Mouse (Mus musculus) G1E (cell line): ENCODE measurements around the gene Zfp120. TPM values are rescaled to one million over a fixed set of nuclear protein-coding genes. Genes with fewer than 3 reads are reported as not detected.
"Not testable (repeated sequence)": the region's sequence is repeated elsewhere in the genome, so short reads cannot be mapped to it uniquely, and the experiment has no call there.

Experiments used
- ATAC-seq: 2 replicates; pipeline ENCODE4 v1.8.0; 2016; ENCODE audit warnings: mild to moderate bottlenecking; ENCODE audit not compliant: insufficient number of reproducible peaks, poor library complexity, low FRiP score, severe bottlenecking; ENCODE audit errors: extremely low read depth
- DNase-seq: peaks from one replicate; pipeline ENCODE4 v3.0.0; 2012; ENCODE audit warnings: low spot score
- H3K27me3 ChIP-seq: 2 replicates; pipeline ENCODE4 v1.6.1; 2012; ENCODE audit warnings: mild to moderate bottlenecking, low read length, inconsistent platforms; ENCODE audit not compliant: insufficient read depth
- H3K36me3 ChIP-seq: replicated peaks from 2 replicates; pipeline ENCODE3; 2012; ENCODE audit warnings: mild to moderate bottlenecking, inconsistent platforms
- H3K4me1 ChIP-seq: 2 replicates; pipeline ENCODE4 v1.6.1; 2012; ENCODE audit warnings: low read depth, low read length, inconsistent platforms, mixed read lengths; ENCODE audit not compliant: insufficient read depth
- H3K4me3 ChIP-seq: 2 replicates; pipeline ENCODE4 v1.5.1; 2012; ENCODE audit warnings: low read depth, mild to moderate bottlenecking, inconsistent platforms, low read length, moderate library complexity, mixed read lengths
- H3K9me3 ChIP-seq: replicated peaks from 2 replicates; pipeline ENCODE4 v1.6.1; 2012; ENCODE audit warnings: inconsistent platforms
- CTCF ChIP-seq: IDR thresholded peaks from 2 replicates; pipeline ENCODE4 v1.5.1; 2012; ENCODE audit warnings: low read depth, low read length, inconsistent platforms, mixed read lengths
- GATA1 ChIP-seq: IDR thresholded peaks from 2 replicates; pipeline ENCODE4 v1.6.1; 2012; ENCODE audit warnings: borderline replicate concordance, low read length, inconsistent platforms, mixed read lengths
- GATA2 ChIP-seq: IDR thresholded peaks from 2 replicates; pipeline ENCODE4 v1.6.1; 2012; ENCODE audit warnings: low read depth, low read length, inconsistent platforms, borderline replicate concordance
- POLR2AphosphoS5 ChIP-seq: IDR thresholded peaks from 2 replicates; pipeline ENCODE4 v1.6.1; 2012; ENCODE audit warnings: low read depth, low read length, inconsistent platforms; ENCODE audit not compliant: insufficient replicate concordance
- TAL1 ChIP-seq: conservative IDR thresholded peaks from 2 replicates; pipeline ENCODE4 v1.6.1; 2012; ENCODE audit warnings: low read depth, low read length, inconsistent platforms, mixed read lengths
- polyA plus RNA-seq: library from polyadenylated mRNA; stranded (reverse); fragments of >175 nt; gene quantifications from 2 replicates; pipeline ENCODE4 v1.2.3, GENCODE M21; 2012
- total RNA-seq, 2 experiments: library from RNA; stranded (forward) in 1 of 2; stranded (reverse) in 1 of 2; fragments of 200-1000 nt in 1 of 2; fragments of >200 nt in 1 of 2; fragmentation: Nextera tagmentation in 1 of 2; gene quantifications; 2 replicates each; pipeline ENCODE4 v1.2.3; 2014 to 2017

Gene Zfp120
- 21.4 and 29.2 TPM in 2 replicates for total RNA-seq (2014; fragmentation: Nextera tagmentation)
- 22.1 and 29.4 TPM in 2 replicates for total RNA-seq (2017)
- polyA plus RNA-seq = 0.22 and 0.31 TPM in 2 replicates

DNA sequence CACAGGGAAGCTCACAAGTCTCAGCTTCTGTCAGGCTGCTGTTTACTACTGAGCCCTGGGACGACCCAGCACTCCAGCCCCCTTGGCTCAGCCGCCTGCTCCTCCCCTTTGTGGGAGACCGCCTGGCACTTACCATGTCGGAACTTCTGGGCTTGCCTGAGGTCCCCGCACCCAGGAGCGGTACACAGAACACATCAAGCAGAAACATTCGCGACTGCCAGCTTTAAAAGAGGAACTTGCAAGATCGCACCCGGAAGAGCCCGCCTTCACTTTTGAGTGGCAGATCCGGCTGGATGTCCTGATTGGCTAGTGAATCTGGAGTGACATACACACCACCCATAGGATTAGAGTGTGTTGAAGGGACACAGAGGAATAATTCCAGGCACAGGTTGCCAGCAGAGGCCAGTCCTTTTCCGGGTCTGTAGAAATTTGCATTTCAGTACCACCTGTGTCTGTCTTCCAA is at the start of gene Zfp120:
TSS of gene Zfp120 (minus strand) at position 274 of the 463 bp plus-strand sequence.
- TF ChIP-seq GATA2 (no peak), GATA1 (no peak), POLR2AphosphoS5 (no peak), TAL1 (no peak), CTCF (no peak)
- Histone ChIP-seq H3K4me1 (peaks cover 15% of the 10 kb centered on the region), H3K4me3 (peak within 1 kb of the TSS; percentile 79)

DNA sequence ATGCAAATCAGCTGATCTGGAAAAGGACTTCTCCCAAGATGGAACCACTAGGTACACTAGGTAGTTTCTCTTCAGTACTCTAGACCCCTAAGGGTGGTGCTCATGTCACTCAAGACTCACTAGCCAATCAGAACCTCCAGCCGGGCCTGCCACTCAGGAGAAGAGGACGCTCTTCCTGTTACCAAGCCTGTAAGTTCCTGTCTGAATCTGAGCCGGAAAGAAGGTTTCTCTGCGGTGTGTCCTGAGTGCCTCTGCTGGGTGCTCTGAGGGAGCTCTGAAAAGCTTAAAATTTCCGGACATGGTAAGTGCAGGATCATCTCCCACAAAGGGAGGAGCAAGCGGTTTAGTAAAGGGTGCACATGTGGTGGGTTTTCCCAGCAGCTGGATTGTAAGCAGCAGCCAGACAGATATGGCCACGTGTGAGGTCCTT is 45.1 kb upstream of the Zfp120 start, which contains the start of gene Gm14139:
TSS of gene Gm14139 (plus strand) at position 186 of the 430 bp plus-strand sequence.
- not testable (repeated sequence) for DNase-seq, H3K4me1 ChIP-seq, H3K27me3 ChIP-seq, H3K4me3 ChIP-seq, H3K9me3 ChIP-seq, H3K36me3 ChIP-seq
- peak; percentile 95 for ATAC-seq

More for the DNA sequence above, at the start of gene Zfp120:
- H3K9me3 ChIP-seq = no peaks in the 10 kb centered on the region
- H3K36me3 ChIP-seq = peaks cover 17% of the 10 kb centered on the region
- ATAC-seq (peak; percentile 99), DNase-seq (peak; percentile 82)
- H3K27me3 ChIP-seq = no peaks in the 10 kb centered on the region

DNA sequence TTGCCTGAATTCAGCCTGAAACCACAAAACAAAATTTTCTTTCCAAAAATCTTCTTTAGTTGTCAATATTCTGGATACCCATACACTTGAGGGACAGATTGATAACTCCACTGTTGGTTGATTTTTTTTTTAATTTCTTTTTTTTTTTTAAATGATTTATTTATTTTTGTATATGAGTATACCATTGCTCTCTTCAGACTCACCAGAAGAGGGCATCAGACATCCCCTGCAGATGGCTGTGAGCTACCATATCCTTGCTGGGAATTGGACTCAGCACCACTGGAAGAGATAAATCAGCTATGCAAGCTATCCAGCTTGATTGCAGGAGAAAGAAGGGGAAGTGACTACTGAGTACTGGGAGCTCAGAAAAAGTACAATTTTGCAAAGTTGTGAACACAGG is 44.5 kb upstream of the Zfp120 start:
- H3K36me3 ChIP-seq, DNase-seq, H3K9me3 ChIP-seq, H3K4me1 ChIP-seq, H3K4me3 ChIP-seq, ATAC-seq, H3K27me3 ChIP-seq: not testable (repeated sequence)

DNA sequence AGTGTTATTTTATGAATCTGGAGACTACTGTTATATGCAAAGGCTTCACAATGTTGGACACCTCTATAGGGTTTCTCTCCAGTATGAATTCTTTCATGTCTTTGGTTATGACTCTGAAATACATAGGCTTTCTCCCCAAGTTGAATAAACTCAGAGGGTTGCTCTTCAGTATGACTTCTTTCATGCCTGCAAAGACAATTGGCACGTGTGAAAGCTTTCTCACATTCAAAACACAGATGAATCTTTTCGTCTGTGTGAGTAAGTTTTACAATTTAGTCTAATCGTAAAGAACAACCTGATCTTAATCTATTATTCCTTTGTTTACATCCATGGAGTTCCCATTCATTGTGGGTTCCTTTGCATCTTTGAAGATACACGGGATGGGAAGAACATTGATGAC is 43.1 kb upstream of the Zfp120 start, which contains the start of gene Gm10770:
TSS of gene Gm10770 (minus strand) at position 101 of the 400 bp plus-strand sequence.
- not testable (repeated sequence) for H3K27me3 ChIP-seq, ATAC-seq, H3K9me3 ChIP-seq, H3K4me3 ChIP-seq, H3K4me1 ChIP-seq, H3K36me3 ChIP-seq, DNase-seq

DNA sequence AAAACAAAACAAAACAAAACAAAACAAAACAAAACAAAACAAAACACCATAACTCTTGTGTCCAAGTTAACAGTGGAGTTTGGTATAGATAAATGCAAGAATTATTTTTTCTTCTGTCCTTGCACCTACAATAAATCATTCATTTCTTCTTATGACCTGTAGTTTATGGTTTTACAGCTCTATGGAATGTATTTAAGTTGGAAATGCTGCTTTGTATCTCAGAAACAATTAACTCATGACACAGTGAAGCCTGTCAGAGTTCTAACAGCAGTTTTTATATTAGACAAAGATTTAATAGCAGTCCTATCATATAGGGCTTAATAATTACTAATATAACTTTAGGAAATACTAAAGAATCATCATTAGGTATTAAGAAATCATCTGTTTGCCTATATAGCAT is 37.3 kb upstream of the Zfp120 start:
- no peaks in the 10 kb centered on the region for H3K4me1 ChIP-seq
- DNase-seq (no peak), ATAC-seq (no peak)

DNA sequence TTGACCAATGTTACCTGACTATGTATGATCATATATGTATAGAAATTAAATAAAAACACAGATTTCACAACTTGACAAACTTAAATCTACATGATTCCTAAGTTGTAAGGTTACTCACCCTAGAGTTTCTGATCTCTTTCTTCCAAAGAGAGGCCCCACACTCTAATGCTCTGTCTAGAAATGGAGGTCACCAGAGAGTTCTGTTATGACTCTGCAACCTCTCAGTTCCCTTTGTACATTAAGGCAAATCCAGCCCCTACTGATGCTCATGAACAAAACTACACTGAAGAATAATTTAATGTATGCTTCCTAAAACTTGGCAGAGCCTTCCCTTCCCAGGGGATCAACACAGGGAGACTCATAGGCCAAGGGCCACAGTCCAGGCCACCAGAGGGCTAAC is 30.2 kb upstream of the Zfp120 start:
- ATAC-seq (no peak), DNase-seq (no peak)
- no peaks in the 10 kb centered on the region for H3K4me1 ChIP-seq
- TF ChIP-seq CTCF (no peak), GATA2 (no peak), POLR2AphosphoS5 (no peak), TAL1 (no peak), GATA1 (no peak)
- no peaks in the 10 kb centered on the region for H3K9me3 ChIP-seq
- no peak overlapping the region for H3K4me3 ChIP-seq
- no peaks in the 10 kb centered on the region for H3K27me3 ChIP-seq
- no peaks in the 10 kb centered on the region for H3K36me3 ChIP-seq

More for the DNA sequence above, 37.3 kb upstream of the Zfp120 start:
- TF ChIP-seq CTCF (no peak), TAL1 (no peak), POLR2AphosphoS5 (no peak), GATA2 (no peak), GATA1 (no peak)
- H3K36me3 ChIP-seq = no peaks in the 10 kb centered on the region
- no peak overlapping the region for H3K4me3 ChIP-seq
- no peaks in the 10 kb centered on the region for H3K27me3 ChIP-seq
- H3K9me3 ChIP-seq = no peaks in the 10 kb centered on the region

DNA sequence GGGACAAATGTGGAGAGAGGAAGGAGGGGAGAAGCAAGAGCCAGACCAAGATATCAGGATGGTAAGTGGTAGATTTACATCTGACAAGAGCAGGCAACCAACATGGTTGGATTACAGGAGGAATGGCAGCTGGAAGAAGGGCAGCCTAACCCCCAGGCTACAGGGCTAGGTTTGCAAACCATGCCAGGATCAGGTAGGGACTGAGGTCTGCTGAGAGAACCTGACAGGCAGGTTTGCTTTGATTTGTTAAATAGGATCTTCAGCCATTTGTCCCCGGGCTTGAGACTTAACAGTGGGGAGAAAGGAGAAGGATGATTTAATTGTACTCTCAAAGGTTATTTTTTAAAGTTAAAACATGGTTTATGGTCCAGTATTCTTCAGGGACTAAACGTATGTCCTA is 3.7 kb downstream of the Zfp120 start:
- no peak for TF ChIP-seq GATA2
- TF ChIP-seq TAL1 = no peak
- no peak for TF ChIP-seq POLR2AphosphoS5
- TF ChIP-seq GATA1 = no peak
- TF ChIP-seq CTCF = no peak
- Histone ChIP-seq H3K36me3 (peaks cover 31% of the 10 kb centered on the region), H3K9me3 (peaks cover 5% of the 10 kb centered on the region), H3K4me3 (no peak overlapping the region), H3K4me1 (peaks cover 20% of the 10 kb centered on the region), H3K27me3 (no peaks in the 10 kb centered on the region)
- DNase-seq (no peak), ATAC-seq (no peak)

DNA sequence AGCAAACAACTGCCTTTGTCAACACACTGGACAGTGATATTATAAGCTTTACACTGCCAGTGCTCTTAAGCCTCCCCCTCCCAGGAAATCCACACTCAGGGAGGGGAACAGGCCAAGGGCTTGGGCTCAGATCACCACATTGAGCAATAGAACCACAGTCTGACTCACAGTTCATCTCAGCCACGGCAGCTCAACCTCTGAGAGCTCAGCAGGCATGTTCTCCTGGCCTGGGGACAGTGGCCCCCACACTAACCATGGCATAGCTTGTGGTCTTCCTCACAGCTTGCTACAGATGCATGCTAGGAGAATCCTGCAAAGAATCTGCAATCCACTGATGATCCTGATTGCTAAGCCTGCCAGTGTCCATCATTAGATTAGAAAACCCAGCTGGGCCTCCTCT is 4.5 kb downstream of the Zfp120 start:
- ATAC-seq, H3K27me3 ChIP-seq, H3K9me3 ChIP-seq, DNase-seq, H3K4me3 ChIP-seq: not testable (repeated sequence)
- H3K36me3 ChIP-seq = peaks cover 32% of the 10 kb centered on the region
- H3K4me1 ChIP-seq = peaks cover 20% of the 10 kb centered on the region
